Mouse (Mus musculus): ENCODE data around the gene Igf2bp1. TPM values are rescaled to one million over a fixed set of nuclear protein-coding genes. Genes with fewer than 3 reads are reported as not detected.
"Not testable (repeated sequence)": the region's sequence is repeated elsewhere in the genome, so short reads cannot be mapped to it uniquely, and the experiment has no call there.

Gene Igf2bp1
- polyA plus RNA-seq, 3 experiments from 2014 or later = not detected

GRCm38 (mm10) chr11:95957407-95957806, 48.3 kb downstream of the Igf2bp1 start:
- no peak for ATAC-seq

GRCm38 (mm10) chr11:95953313-95953712, 52.4 kb downstream of the Igf2bp1 start:
- ATAC-seq = no peak

- no peak for ATAC-seq
These were observed 59.8 kb downstream of the Igf2bp1 start for GRCm38 (mm10) chr11:95945838-95946472.

- ATAC-seq = no peak
These were observed 65.8 kb downstream of the Igf2bp1 start for GRCm38 (mm10) chr11:95939828-95940507.

GRCm38 (mm10) chr11:95936409-95936808, 69.3 kb downstream of the Igf2bp1 start:
- no peak for ATAC-seq

GRCm38 (mm10) chr11:95932168-95932567, 73.6 kb downstream of the Igf2bp1 start:
- not testable (repeated sequence) for ATAC-seq

- ATAC-seq = no peak
These were observed 79.3 kb downstream of the Igf2bp1 start for GRCm38 (mm10) chr11:95926398-95926797.

GRCm38 (mm10) chr11:95925976-95926375, 79.8 kb downstream of the Igf2bp1 start:
- ATAC-seq = no peak

GRCm38 (mm10) chr11:95924215-95924614, 81.5 kb downstream of the Igf2bp1 start:
- ATAC-seq = no peak

GRCm38 (mm10) chr11:95923477-95923876, 82.3 kb downstream of the Igf2bp1 start:
- ATAC-seq = not testable (repeated sequence)

- ATAC-seq = no peak
These were observed 83.6 kb downstream of the Igf2bp1 start for GRCm38 (mm10) chr11:95921991-95922621.

GRCm38 (mm10) chr11:95916426-95916825, 89.3 kb downstream of the Igf2bp1 start:
- no peak for ATAC-seq

- no peak for ATAC-seq
These were observed 90.6 kb downstream of the Igf2bp1 start for GRCm38 (mm10) chr11:95915006-95915710.

GRCm38 (mm10) chr11:95914571-95914991, 91.2 kb downstream of the Igf2bp1 start, which contains the start of gene B4galnt2:
Gene B4galnt2 (minus strand): TSS chr11:95914891.
- ATAC-seq = no peak

- no peak for ATAC-seq
These were observed 91.7 kb downstream of the Igf2bp1 start for GRCm38 (mm10) chr11:95913959-95914566.

- no peak for ATAC-seq
These were observed 94.2 kb downstream of the Igf2bp1 start for GRCm38 (mm10) chr11:95911579-95911978.

- ATAC-seq = no peak
These were observed 97.8 kb downstream of the Igf2bp1 start for GRCm38 (mm10) chr11:95907805-95908524.

Measured in inflammation-experienced regulatory T-cells, adult 6 months (primary cell).